Mouse (Mus musculus): Measurements from ENCODE around the gene Srp72. TPM values are rescaled to one million over a fixed set of nuclear protein-coding genes. Genes with fewer than 3 reads are reported as not detected.
"Not testable (repeated sequence)": the region's sequence is repeated elsewhere in the genome, so short reads cannot be mapped to it uniquely, and the experiment has no call there.

Gene Srp72
- total RNA-seq, 1 experiment, result 67.0 TPM

GRCm38 (mm10) chr5:77028034-77028433 lies 53.6 kb downstream of the Srp72 start:
- Histone ChIP-seq H3K27ac (ENCODE audit: insufficient read depth, low read depth, low read length, poor library complexity, severe bottlenecking) (no peak overlapping the region), H3K4me1 (ENCODE audit: control insufficient read depth in 2 of 2, insufficient read depth in 2 of 2, low read length in 2 of 2, poor library complexity in 1 of 2) (no peaks in the 10 kb centered on the region), H3K9me3 (ENCODE audit: control insufficient read depth, insufficient read depth, low read depth, low read length) (peaks cover 9% of the 10 kb centered on the region), H3K36me3 (ENCODE audit: control insufficient read depth, insufficient read depth, low read length, poor library complexity, severe bottlenecking) (peaks cover 2% of the 10 kb centered on the region; the same call in 1 of the 2 replicates), H3K9ac (ENCODE audit: insufficient read depth, low read depth, low read length, poor library complexity, severe bottlenecking) (no peak overlapping the region), H3K4me3 (ENCODE audit: insufficient read depth in 1 of 2, low read depth in 1 of 2, low read length in 2 of 2, poor library complexity in 1 of 2, severe bottlenecking in 1 of 2) (no peak overlapping the region)
- no peak for DNase-seq (ENCODE audit: low read depth, low spot score)
- TF ChIP-seq ZNF384 (IDR thresholded peaks at IDR 0.05; ENCODE audit: low read depth, low read length) (no peak), ZC3H11A (IDR thresholded peaks at IDR 0.05; ENCODE audit: borderline replicate concordance, low read depth, low read length) (no peak), HCFC1 (IDR thresholded peaks at IDR 0.05; ENCODE audit: borderline replicate concordance, insufficient read depth, low read length) (no peak), CHD2 (IDR thresholded peaks at IDR 0.05; ENCODE audit: low read depth, low read length) (no peak), MAFK (IDR thresholded peaks at IDR 0.05; ENCODE audit: insufficient read depth, low read depth, low read length) (no peak)
- in situ Hi-C loops (cut with MboI; ENCODE audit: low sequenced_read_pairs in 2 of 2, unreplicated experiment in 2 of 2), result no loop called here

GRCm38 (mm10) chr5:77029735-77030134 lies 55.3 kb downstream of the Srp72 start:
- DNase-seq (ENCODE audit: low read depth, low spot score), result peak; percentile 43
- in situ Hi-C loops (cut with MboI; ENCODE audit: low sequenced_read_pairs in 2 of 2, unreplicated experiment in 2 of 2), result no loop called here

GRCm38 (mm10) chr5:77035101-77035500 lies 60.6 kb downstream of the Srp72 start:
- H3K4me3 ChIP-seq (ENCODE audit: insufficient read depth in 1 of 2, low read depth in 1 of 2, low read length in 2 of 2, poor library complexity in 1 of 2, severe bottlenecking in 1 of 2); H3K9me3 ChIP-seq (ENCODE audit: control insufficient read depth, insufficient read depth, low read depth, low read length); in situ Hi-C loops (cut with MboI; ENCODE audit: low sequenced_read_pairs in 2 of 2, unreplicated experiment in 2 of 2); H3K4me1 ChIP-seq (ENCODE audit: control insufficient read depth in 2 of 2, insufficient read depth in 2 of 2, low read length in 2 of 2, poor library complexity in 1 of 2); H3K36me3 ChIP-seq (ENCODE audit: control insufficient read depth, insufficient read depth, low read length, poor library complexity, severe bottlenecking); H3K9ac ChIP-seq (ENCODE audit: insufficient read depth, low read depth, low read length, poor library complexity, severe bottlenecking); DNase-seq (ENCODE audit: low read depth, low spot score); H3K27ac ChIP-seq (ENCODE audit: insufficient read depth, low read depth, low read length, poor library complexity, severe bottlenecking): not testable (repeated sequence)

More at GRCm38 (mm10) chr5:77029735-77030134, 55.3 kb downstream of the Srp72 start:
- TF ChIP-seq HCFC1 (IDR thresholded peaks at IDR 0.05; ENCODE audit: borderline replicate concordance, insufficient read depth, low read length) (no peak), CHD2 (IDR thresholded peaks at IDR 0.05; ENCODE audit: low read depth, low read length) (no peak), MAFK (IDR thresholded peaks at IDR 0.05; ENCODE audit: insufficient read depth, low read depth, low read length) (no peak), ZC3H11A (IDR thresholded peaks at IDR 0.05; ENCODE audit: borderline replicate concordance, low read depth, low read length) (peak; percentile 48; the same call in 1 of the 2 replicates)
- Histone ChIP-seq H3K4me1 (ENCODE audit: control insufficient read depth in 2 of 2, insufficient read depth in 2 of 2, low read length in 2 of 2, poor library complexity in 1 of 2) (no peaks in the 10 kb centered on the region), H3K9ac (ENCODE audit: insufficient read depth, low read depth, low read length, poor library complexity, severe bottlenecking) (no peak overlapping the region), H3K4me3 (ENCODE audit: insufficient read depth in 1 of 2, low read depth in 1 of 2, low read length in 2 of 2, poor library complexity in 1 of 2, severe bottlenecking in 1 of 2) (no peak overlapping the region), H3K9me3 (ENCODE audit: control insufficient read depth, insufficient read depth, low read depth, low read length) (no peaks in the 10 kb centered on the region), H3K27ac (ENCODE audit: insufficient read depth, low read depth, low read length, poor library complexity, severe bottlenecking) (no peak overlapping the region), H3K36me3 (ENCODE audit: control insufficient read depth, insufficient read depth, low read length, poor library complexity, severe bottlenecking) (no peaks in the 10 kb centered on the region)

GRCm38 (mm10) chr5:77038451-77038850 lies 64.0 kb downstream of the Srp72 start:
- no peak for TF ChIP-seq MAFK (IDR thresholded peaks at IDR 0.05; ENCODE audit: insufficient read depth, low read depth, low read length)
- no peak for TF ChIP-seq HCFC1 (IDR thresholded peaks at IDR 0.05; ENCODE audit: borderline replicate concordance, insufficient read depth, low read length)
- TF ChIP-seq ZNF384 (IDR thresholded peaks at IDR 0.05; ENCODE audit: low read depth, low read length), result no peak
- no peak for TF ChIP-seq CHD2 (IDR thresholded peaks at IDR 0.05; ENCODE audit: low read depth, low read length)
- no peak for TF ChIP-seq ZC3H11A (IDR thresholded peaks at IDR 0.05; ENCODE audit: borderline replicate concordance, low read depth, low read length)

GRCm38 (mm10) chr5:77039391-77039790 lies 64.9 kb downstream of the Srp72 start:
- no peak for TF ChIP-seq HCFC1 (IDR thresholded peaks at IDR 0.05; ENCODE audit: borderline replicate concordance, insufficient read depth, low read length)
- no peak for TF ChIP-seq ZNF384 (IDR thresholded peaks at IDR 0.05; ENCODE audit: low read depth, low read length)
- no peak for TF ChIP-seq ZC3H11A (IDR thresholded peaks at IDR 0.05; ENCODE audit: borderline replicate concordance, low read depth, low read length)
- TF ChIP-seq CHD2 (IDR thresholded peaks at IDR 0.05; ENCODE audit: low read depth, low read length), result no peak
- no peak for TF ChIP-seq MAFK (IDR thresholded peaks at IDR 0.05; ENCODE audit: insufficient read depth, low read depth, low read length)
- Histone ChIP-seq H3K4me3 (ENCODE audit: insufficient read depth in 1 of 2, low read depth in 1 of 2, low read length in 2 of 2, poor library complexity in 1 of 2, severe bottlenecking in 1 of 2) (no peak overlapping the region), H3K9ac (ENCODE audit: insufficient read depth, low read depth, low read length, poor library complexity, severe bottlenecking) (no peak overlapping the region), H3K9me3 (ENCODE audit: control insufficient read depth, insufficient read depth, low read depth, low read length) (no peaks in the 10 kb centered on the region), H3K27ac (ENCODE audit: insufficient read depth, low read depth, low read length, poor library complexity, severe bottlenecking) (no peak overlapping the region), H3K36me3 (ENCODE audit: control insufficient read depth, insufficient read depth, low read length, poor library complexity, severe bottlenecking) (no peaks in the 10 kb centered on the region), H3K4me1 (ENCODE audit: control insufficient read depth in 2 of 2, insufficient read depth in 2 of 2, low read length in 2 of 2, poor library complexity in 1 of 2) (no peaks in the 10 kb centered on the region)
- DNase-seq (ENCODE audit: low read depth, low spot score), result no peak
- in situ Hi-C loops (cut with MboI; ENCODE audit: low sequenced_read_pairs in 2 of 2, unreplicated experiment in 2 of 2), result no loop called here

More at GRCm38 (mm10) chr5:77038451-77038850, 64.0 kb downstream of the Srp72 start:
- DNase-seq (ENCODE audit: low read depth, low spot score), result no peak
- H3K27ac ChIP-seq (ENCODE audit: insufficient read depth, low read depth, low read length, poor library complexity, severe bottlenecking), result no peak overlapping the region
- H3K9ac ChIP-seq (ENCODE audit: insufficient read depth, low read depth, low read length, poor library complexity, severe bottlenecking), result no peak overlapping the region
- in situ Hi-C loops (cut with MboI; ENCODE audit: low sequenced_read_pairs in 2 of 2, unreplicated experiment in 2 of 2), result no loop called here
- H3K36me3 ChIP-seq (ENCODE audit: control insufficient read depth, insufficient read depth, low read length, poor library complexity, severe bottlenecking), result no peaks in the 10 kb centered on the region
- H3K9me3 ChIP-seq (ENCODE audit: control insufficient read depth, insufficient read depth, low read depth, low read length), result no peaks in the 10 kb centered on the region
- H3K4me1 ChIP-seq (ENCODE audit: control insufficient read depth in 2 of 2, insufficient read depth in 2 of 2, low read length in 2 of 2, poor library complexity in 1 of 2), result no peaks in the 10 kb centered on the region
- no peak overlapping the region for H3K4me3 ChIP-seq (ENCODE audit: insufficient read depth in 1 of 2, low read depth in 1 of 2, low read length in 2 of 2, poor library complexity in 1 of 2, severe bottlenecking in 1 of 2)

Data from ES-E14 (cell line).